Mouse (Mus musculus) G1E (cell line): ENCODE measurements around the gene Pofut2.

Experiments
- CTCF ChIP-seq: IDR thresholded peaks from 2 replicates; pipeline ENCODE4 v1.5.1; 2012; ENCODE audit warnings: low read depth, low read length, inconsistent platforms, mixed read lengths
- GATA1 ChIP-seq: IDR thresholded peaks from 2 replicates; pipeline ENCODE4 v1.6.1; 2012; ENCODE audit warnings: borderline replicate concordance, low read length, inconsistent platforms, mixed read lengths
- GATA2 ChIP-seq: IDR thresholded peaks from 2 replicates; pipeline ENCODE4 v1.6.1; 2012; ENCODE audit warnings: low read depth, low read length, inconsistent platforms, borderline replicate concordance
- POLR2AphosphoS5 ChIP-seq: IDR thresholded peaks from 2 replicates; pipeline ENCODE4 v1.6.1; 2012; ENCODE audit warnings: low read depth, low read length, inconsistent platforms; ENCODE audit not compliant: insufficient replicate concordance
- TAL1 ChIP-seq: conservative IDR thresholded peaks from 2 replicates; pipeline ENCODE4 v1.6.1; 2012; ENCODE audit warnings: low read depth, low read length, inconsistent platforms, mixed read lengths

GRCm38 (mm10) chr10:77298621-77299020 is 39.6 kb downstream of the Pofut2 start:
- TF ChIP-seq GATA1, result no peak
- no peak for TF ChIP-seq CTCF
- TF ChIP-seq POLR2AphosphoS5, result no peak
- no peak for TF ChIP-seq TAL1
- TF ChIP-seq GATA2, result no peak
